Mouse (Mus musculus) MEL (cell line): Measurements from ENCODE around the gene Tas2r134. TPM values are rescaled to one million over a fixed set of nuclear protein-coding genes. Genes with fewer than 3 reads are reported as not detected.

Source experiments
- DNase-seq: peaks from one replicate; pipeline ENCODE4 v3.0.0; 2011; ENCODE audit warnings: low read depth, low spot score
- H3K27ac ChIP-seq: 2 replicates; pipeline ENCODE4 v1.5.1; 2012; ENCODE audit warnings: low read depth, mild to moderate bottlenecking, control low read depth, low read length, moderate library complexity; ENCODE audit not compliant: control insufficient read depth
- H3K27me3 ChIP-seq, 2 experiments: fragments of 150-350 bp in 1 of 2; sonication (generic) in 1 of 2; 2 replicates each; pipeline ENCODE4 v1.6.1; 2012; ENCODE audit warnings: low read length in 2 of 2, mild to moderate bottlenecking in 2 of 2, improper control_type of control experiment in 1 of 2, moderate library complexity in 1 of 2; ENCODE audit not compliant: insufficient read depth in 2 of 2, control insufficient read depth in 1 of 2
- H3K36me3 ChIP-seq, 2 experiments: 2 replicates each; pipeline ENCODE4 v1.6.1; 2012 to 2014; ENCODE audit warnings: low read length in 2 of 2, improper control_type of control experiment in 1 of 2, inconsistent platforms in 1 of 2, mild to moderate bottlenecking in 1 of 2; ENCODE audit not compliant: insufficient read depth in 2 of 2, control insufficient read depth in 1 of 2
- H3K4me1 ChIP-seq, 2 experiments: fragments of 150-350 bp in 1 of 2; sonication (generic) in 1 of 2; 2 replicates each; pipeline ENCODE4 v1.6.1; 2012; ENCODE audit warnings: low read length in 2 of 2, improper control_type of control experiment in 1 of 2, mild to moderate bottlenecking in 1 of 2; ENCODE audit not compliant: insufficient read depth in 2 of 2, control insufficient read depth in 1 of 2
- H3K4me3 ChIP-seq, 2 experiments: fragments of 150-350 bp in 1 of 2; sonication (generic) in 1 of 2; 2 replicates each; pipeline ENCODE4 v1.5.1; 2012; ENCODE audit warnings: low read depth in 2 of 2, low read length in 2 of 2, mild to moderate bottlenecking in 2 of 2, moderate library complexity in 2 of 2, control low read depth in 1 of 2, improper control_type of control experiment in 1 of 2; ENCODE audit not compliant: control insufficient read depth in 1 of 2, insufficient read depth in 1 of 2
- H3K79me2 ChIP-seq: 2 replicates; pipeline ENCODE4 v1.6.1; 2012; ENCODE audit warnings: mild to moderate bottlenecking, low read length, moderate library complexity; ENCODE audit not compliant: control insufficient read depth, poor library complexity, insufficient read depth
- H3K9ac ChIP-seq: 2 replicates; pipeline ENCODE4 v1.6.1; 2012; ENCODE audit warnings: low read depth, mild to moderate bottlenecking, control low read depth, low read length, moderate library complexity; ENCODE audit not compliant: control insufficient read depth, poor library complexity, severe bottlenecking
- H3K9me3 ChIP-seq: fragments of 150-350 bp; sonication (generic); replicated peaks from 2 replicates; pipeline ENCODE4 v1.6.1; 2012; ENCODE audit warnings: mild to moderate bottlenecking, low read length, improper control_type of control experiment, moderate library complexity; ENCODE audit not compliant: insufficient read depth
- CTCF ChIP-seq, 3 experiments: IDR thresholded peaks in 2 of 3; conservative IDR thresholded peaks in 1 of 3; 2 replicates each; pipeline ENCODE4 v1.5.1; 2011 to 2012; ENCODE audit warnings: low read length in 3 of 3, low read depth in 2 of 3, mild to moderate bottlenecking in 2 of 3, improper control_type of control experiment in 1 of 3, inconsistent platforms in 1 of 3, mixed read lengths in 1 of 3, moderate library complexity in 1 of 3; ENCODE audit not compliant: control insufficient read depth in 1 of 3, insufficient read depth in 1 of 3, poor library complexity in 1 of 3, severe bottlenecking in 1 of 3
- ELF1 ChIP-seq: IDR thresholded peaks from 2 replicates; pipeline ENCODE4 v1.6.1; 2014; ENCODE audit warnings: low read depth, mild to moderate bottlenecking, inconsistent platforms, low read length, improper control_type of control experiment, moderate library complexity
- EP300 ChIP-seq, 2 experiments: IDR thresholded peaks; 2 replicates each; pipeline ENCODE4 v1.6.1; 2011; ENCODE audit warnings: improper control_type of control experiment in 2 of 2, low read length in 2 of 2, low read depth in 1 of 2, mild to moderate bottlenecking in 1 of 2
- ETS1 ChIP-seq: IDR thresholded peaks from 2 replicates; pipeline ENCODE4 v1.6.1; 2012; ENCODE audit warnings: low read depth, mild to moderate bottlenecking, inconsistent platforms, low read length, improper control_type of control experiment, moderate library complexity
- GABPA ChIP-seq: IDR thresholded peaks from 2 replicates; pipeline ENCODE4 v1.6.1; 2012; ENCODE audit warnings: low read depth, mild to moderate bottlenecking, inconsistent platforms, low read length, improper control_type of control experiment, moderate library complexity
- HCFC1 ChIP-seq: IDR thresholded peaks from 2 replicates; pipeline ENCODE4 v1.6.1; 2012; ENCODE audit warnings: low read depth, mild to moderate bottlenecking, inconsistent platforms, low read length, improper control_type of control experiment, moderate library complexity
- JUND ChIP-seq: IDR thresholded peaks from 2 replicates; pipeline ENCODE4 v1.6.1; 2011; ENCODE audit warnings: low read depth, mild to moderate bottlenecking, improper control_type of control experiment, low read length
- KAT2A ChIP-seq: conservative IDR thresholded peaks from 2 replicates; pipeline ENCODE4 v1.6.1; 2012; ENCODE audit warnings: low read depth, low read length, improper control_type of control experiment, inconsistent platforms
- MAZ ChIP-seq: IDR thresholded peaks from 2 replicates; pipeline ENCODE4 v1.6.1; 2012; ENCODE audit warnings: low read depth, mild to moderate bottlenecking, inconsistent platforms, low read length, improper control_type of control experiment
- MEF2A ChIP-seq: IDR thresholded peaks from 2 replicates; pipeline ENCODE4 v1.6.1; 2014; ENCODE audit warnings: low read depth, mild to moderate bottlenecking, inconsistent platforms, low read length, improper control_type of control experiment; ENCODE audit not compliant: poor library complexity, insufficient replicate concordance, severe bottlenecking; ENCODE audit errors: extremely low read depth
- NELFE ChIP-seq: IDR thresholded peaks from 2 replicates; pipeline ENCODE4 v1.6.1; 2011; ENCODE audit warnings: low read depth, low read length, improper control_type of control experiment
- NRF1 ChIP-seq: IDR thresholded peaks from 2 replicates; pipeline ENCODE4 v1.6.1; 2014; ENCODE audit warnings: low read depth, mild to moderate bottlenecking, inconsistent platforms, low read length, improper control_type of control experiment, moderate library complexity; ENCODE audit not compliant: poor library complexity, insufficient read depth, severe bottlenecking
- POLR2AphosphoS2 ChIP-seq: IDR thresholded peaks from 2 replicates; pipeline ENCODE4 v1.6.1; 2011; ENCODE audit warnings: low read length, improper control_type of control experiment
- POLR2AphosphoS5 ChIP-seq: IDR thresholded peaks from 2 replicates; pipeline ENCODE4 v1.6.1; 2012; ENCODE audit warnings: low read depth, borderline replicate concordance, mild to moderate bottlenecking, inconsistent platforms, low read length, moderate library complexity, mixed read lengths
- SIN3A ChIP-seq: IDR thresholded peaks from 2 replicates; pipeline ENCODE4 v1.6.1; 2012; ENCODE audit warnings: low read length, improper control_type of control experiment, inconsistent platforms
- SMC3 ChIP-seq: IDR thresholded peaks from 2 replicates; pipeline ENCODE4 v1.6.1; 2011; ENCODE audit warnings: low read depth, low read length, improper control_type of control experiment
- UBTF ChIP-seq: IDR thresholded peaks from 2 replicates; pipeline ENCODE4 v1.6.1; 2012; ENCODE audit warnings: low read depth, mild to moderate bottlenecking, inconsistent platforms, low read length, improper control_type of control experiment, moderate library complexity, borderline replicate concordance; ENCODE audit not compliant: insufficient read depth
- USF1 ChIP-seq: IDR thresholded peaks from 2 replicates; pipeline ENCODE4 v1.6.1; 2014; ENCODE audit warnings: low read depth, mild to moderate bottlenecking, inconsistent platforms, low read length, improper control_type of control experiment, moderate library complexity
- ZC3H11A ChIP-seq: IDR thresholded peaks from 2 replicates; pipeline ENCODE4 v1.6.1; 2012; ENCODE audit warnings: low read depth, mild to moderate bottlenecking, inconsistent platforms, low read length, improper control_type of control experiment
- ZNF384 ChIP-seq: IDR thresholded peaks from 2 replicates; pipeline ENCODE4 v1.6.1; 2012; ENCODE audit warnings: low read depth, mild to moderate bottlenecking, inconsistent platforms, low read length, improper control_type of control experiment
- polyA plus RNA-seq, 2 experiments: library from polyadenylated mRNA; stranded (reverse) in 1 of 2; unstranded in 1 of 2; fragments of >175 nt in 1 of 2; fragments of >200 nt in 1 of 2; gene quantifications; 2 replicates each; pipeline versions ENCODE4 v1.2.1 to v1.2.4; 2012; ENCODE audit warnings: low replicate concordance in 2 of 2, low read depth in 1 of 2; ENCODE audit not compliant: insufficient read length in 2 of 2, insufficient read depth in 1 of 2, missing spikeins in 1 of 2
- total RNA-seq: library from RNA; depleted of rRNA; stranded (reverse); fragments of 300-350 nt; gene quantifications from 2 replicates; pipeline ENCODE4 v1.2.3, GENCODE M21; 2012

Tas2r134 gene
- total and polyA plus RNA-seq, 3 experiments: not detected

- no peak for DNase-seq
- Histone ChIP-seq H3K4me1 (no peaks in the 10 kb centered on the region), H3K27me3 (no peaks in the 10 kb centered on the region), H3K4me3 (no peak overlapping the region), H3K9ac (no peak overlapping the region), H3K36me3 (no peaks in the 10 kb centered on the region), H3K27ac (no peak overlapping the region), H3K9me3 (no peaks in the 10 kb centered on the region), H3K79me2 (no peaks in the 10 kb centered on the region)
- TF ChIP-seq NELFE (no peak), KAT2A (no peak), SIN3A (no peak), ZNF384 (no peak), GABPA (no peak), UBTF (no peak), USF1 (no peak), EP300 (IDR thresholded peaks at IDR 0.05; ENCODE audit: low read depth in 1 of 2, low read length in 2 of 2) (no peak), HCFC1 (no peak), ZC3H11A (no peak), POLR2AphosphoS5 (no peak), SMC3 (no peak), POLR2AphosphoS2 (no peak), NRF1 (no peak), MEF2A (no peak)
Measured at GRCm38 (mm10) chr2:51600202-51600487, 27.2 kb upstream of the Tas2r134 start.

GRCm38 (mm10) chr2:51600873-51601272, 26.4 kb upstream of the Tas2r134 start:
- H3K4me1 ChIP-seq: no peaks in the 10 kb centered on the region
- H3K9me3 ChIP-seq: no peaks in the 10 kb centered on the region
- H3K27ac ChIP-seq: no peak overlapping the region
- H3K79me2 ChIP-seq: no peaks in the 10 kb centered on the region
- no peaks in the 10 kb centered on the region for H3K36me3 ChIP-seq
- TF ChIP-seq MEF2A (no peak), CTCF (IDR thresholded peaks at IDR 0.05 in 2 of 3, conservative IDR thresholded peaks at IDR 0.05 in 1 of 3; ENCODE audit: control insufficient read depth in 1 of 3, insufficient read depth in 1 of 3, low read depth in 2 of 3, low read length in 3 of 3, poor library complexity in 1 of 3, severe bottlenecking in 1 of 3) (no peak), MAZ (no peak), ELF1 (no peak), JUND (no peak), KAT2A (no peak), ETS1 (no peak)
- H3K4me3 ChIP-seq: no peak overlapping the region
- DNase-seq: no peak
- no peak overlapping the region for H3K9ac ChIP-seq
- no peaks in the 10 kb centered on the region for H3K27me3 ChIP-seq
